Mouse (Mus musculus) kidney, adult 11 months (tissue): ENCODE results near the gene Ntrk1.
"Not testable (repeated sequence)": the region's sequence is repeated elsewhere in the genome, so short reads cannot be mapped to it uniquely, and the experiment has no call there.

Source experiments
- DNase-seq: peaks from one replicate; pipeline ENCODE4 v3.0.0; 2022

Gene Ntrk1

GRCm38 (mm10) chr3:87794922-87795325, at the start of gene Ntrk1:
Ntrk1 (minus strand) TSS chr3:87795162.
- no peak for DNase-seq

DNA sequence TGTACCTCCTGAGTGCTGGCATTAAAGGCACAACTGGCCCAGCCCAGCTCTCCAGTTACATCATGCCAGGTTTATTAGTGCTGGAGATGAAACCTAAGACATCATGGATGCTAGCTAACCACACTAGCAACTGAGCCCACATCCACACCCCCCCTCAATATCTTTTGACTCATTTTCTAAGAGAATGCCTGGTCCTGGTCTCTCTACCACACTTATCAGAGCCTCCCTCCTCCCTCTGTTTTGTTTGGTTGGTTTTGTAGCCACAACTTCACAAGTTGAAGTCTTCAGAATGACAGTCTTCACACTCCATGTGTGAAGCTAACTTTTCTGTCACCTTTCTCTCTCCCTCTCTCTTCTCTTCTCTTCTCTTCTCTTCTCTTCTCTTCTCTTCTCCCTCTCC, 45.9 kb upstream of the Ntrk1 start:
- no peak for DNase-seq

GRCm38 (mm10) chr3:87838622-87839021, 43.7 kb upstream of the Ntrk1 start:
- peak; percentile 40 for DNase-seq

DNA sequence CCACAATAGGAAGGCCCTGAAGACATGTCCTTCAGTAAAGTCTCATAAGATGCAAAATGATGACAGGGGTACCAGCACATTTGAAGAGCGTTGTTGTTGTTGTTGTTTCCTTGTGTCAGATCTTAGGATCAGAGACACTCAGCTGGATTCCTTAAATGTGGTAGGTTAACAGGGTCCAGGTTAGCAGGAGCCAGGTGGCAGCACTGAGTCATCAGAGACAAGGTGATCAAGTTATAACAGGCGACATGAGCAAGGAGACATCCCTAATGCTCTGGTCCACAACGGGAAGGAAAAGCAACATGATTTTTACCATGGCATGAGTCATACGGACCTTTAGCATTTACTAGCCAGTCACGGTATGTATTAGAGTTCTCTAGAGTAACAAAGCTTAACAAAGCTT, 38.5 kb upstream of the Ntrk1 start:
- DNase-seq, result no peak

DNA sequence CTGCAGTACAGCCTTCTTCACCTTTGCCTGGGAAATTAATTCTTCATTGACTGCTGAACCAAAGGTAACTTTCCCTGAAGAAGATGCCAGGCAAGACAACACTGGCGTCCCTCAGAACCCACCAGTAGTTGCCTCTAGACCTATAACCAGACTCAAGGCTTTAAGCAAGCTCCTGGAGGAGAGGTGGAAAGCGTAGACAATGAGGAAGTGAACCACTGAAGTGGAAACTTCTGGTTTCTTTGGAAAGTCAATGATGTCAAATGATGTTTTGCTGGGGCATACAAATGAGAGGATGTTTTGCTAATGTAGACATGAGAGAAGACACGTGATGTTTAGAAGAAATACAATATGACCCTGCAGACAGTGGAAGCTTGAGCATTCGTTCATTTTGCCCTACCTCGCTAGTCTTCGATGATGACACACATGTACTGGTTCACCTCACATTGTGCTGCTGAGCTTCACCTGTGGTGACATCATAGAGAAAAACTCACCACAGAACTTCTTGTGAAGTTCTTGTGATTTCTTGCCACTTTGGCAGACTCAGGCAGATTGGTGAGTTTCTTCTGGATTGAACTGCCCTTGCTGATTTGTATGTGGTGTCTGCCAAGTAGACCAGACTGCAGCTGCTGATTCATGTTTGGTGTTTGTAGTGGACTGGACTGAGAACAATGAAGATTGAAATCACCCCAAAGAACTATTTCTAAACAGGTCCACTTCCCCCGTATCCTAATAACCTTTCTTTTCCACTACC, 37.3 kb upstream of the Ntrk1 start:
- DNase-seq, result no peak

- no peak for DNase-seq
Observed at GRCm38 (mm10) chr3:87829025-87829424, 34.1 kb upstream of the Ntrk1 start.

GRCm38 (mm10) chr3:87828435-87828834, 33.5 kb upstream of the Ntrk1 start:
- DNase-seq, result no peak

- DNase-seq, result not testable (repeated sequence)
Observed at GRCm38 (mm10) chr3:87824206-87824605, 29.2 kb upstream of the Ntrk1 start, which contains the start of gene Pear1. Pear1 (minus strand) TSS chr3:87824306.

GRCm38 (mm10) chr3:87818226-87818625, 23.3 kb upstream of the Ntrk1 start:
- DNase-seq, result no peak

GRCm38 (mm10) chr3:87816646-87817093, 21.7 kb upstream of the Ntrk1 start:
- peak; percentile 59 for DNase-seq

GRCm38 (mm10) chr3:87816166-87816565, 21.2 kb upstream of the Ntrk1 start:
- DNase-seq, result no peak

- no peak for DNase-seq
Observed at GRCm38 (mm10) chr3:87812873-87813272, 17.9 kb upstream of the Ntrk1 start.

- no peak for DNase-seq
Observed at GRCm38 (mm10) chr3:87812413-87812812, 17.5 kb upstream of the Ntrk1 start.

- no peak for DNase-seq
Observed at GRCm38 (mm10) chr3:87811297-87811696, 16.3 kb upstream of the Ntrk1 start.

GRCm38 (mm10) chr3:87809322-87809962, 14.5 kb upstream of the Ntrk1 start:
- DNase-seq, result peak; percentile 32

DNA sequence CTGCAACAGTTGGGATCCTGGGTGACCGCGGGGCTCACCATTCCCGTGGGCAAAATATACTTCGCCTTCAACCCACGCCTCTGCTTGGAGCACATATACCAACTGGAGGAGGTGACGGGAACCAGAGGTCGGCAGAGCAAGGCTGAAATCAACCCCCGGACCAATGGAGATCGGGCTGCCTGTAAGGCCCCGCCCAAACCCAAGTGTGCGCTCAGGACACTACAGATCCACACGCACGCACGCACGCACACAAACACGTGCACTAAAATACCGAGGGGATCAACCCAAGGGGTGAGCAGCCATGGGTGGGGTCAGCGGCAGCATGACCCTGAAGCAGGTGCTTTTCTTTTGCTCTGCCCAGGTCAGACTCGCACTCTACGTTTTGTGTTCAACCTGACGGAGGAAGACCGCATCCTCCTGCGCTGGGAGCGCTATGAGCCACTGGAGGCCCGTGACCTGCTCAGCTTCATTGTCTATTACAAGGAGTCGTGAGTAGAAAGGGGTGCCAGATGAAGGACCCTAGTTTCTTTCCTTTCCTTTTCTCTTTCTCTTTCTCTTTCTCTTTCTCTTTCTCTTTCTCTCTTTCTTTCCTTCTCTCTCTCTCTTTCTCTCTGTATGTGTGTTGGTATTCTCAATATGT, 9.2 kb upstream of the Ntrk1 start:
- no peak for DNase-seq

GRCm38 (mm10) chr3:87801681-87802080, 6.7 kb upstream of the Ntrk1 start:
- peak; percentile 43 for DNase-seq

DNA sequence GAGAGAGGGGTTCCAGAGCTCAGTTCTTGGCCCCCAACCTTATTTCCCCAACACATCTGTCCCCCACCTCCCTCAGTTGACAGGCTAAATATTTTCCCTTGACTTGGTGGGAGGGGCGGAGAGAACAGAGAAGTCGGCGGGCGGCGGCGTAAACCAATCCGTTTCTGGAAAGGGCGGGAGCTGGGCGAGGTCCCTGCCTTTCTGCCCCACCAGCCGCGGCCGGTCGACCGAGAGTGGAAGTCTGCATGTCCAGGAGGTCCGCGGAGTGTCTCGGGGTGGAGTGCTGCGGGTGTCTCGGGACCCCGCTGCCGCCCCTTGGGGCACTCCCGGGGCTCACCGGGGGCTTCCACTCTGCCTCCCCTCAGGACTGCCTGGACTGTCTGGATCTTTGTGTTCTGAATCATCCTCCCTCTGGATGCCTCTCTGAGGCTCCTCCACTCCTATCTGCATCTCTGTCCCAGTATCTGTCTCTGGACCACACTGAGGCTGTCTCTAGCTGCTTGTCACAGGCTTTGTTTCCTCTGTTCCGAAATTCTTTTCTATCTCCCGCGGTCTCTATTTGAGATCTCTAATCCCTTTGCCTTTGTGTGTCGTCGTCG, 1.9 kb upstream of the Ntrk1 start, which contains the start of gene Insrr:
Insrr (plus strand) TSS at position 216 of the 599 bp plus-strand sequence.
- peak; percentile 21 for DNase-seq

DNA sequence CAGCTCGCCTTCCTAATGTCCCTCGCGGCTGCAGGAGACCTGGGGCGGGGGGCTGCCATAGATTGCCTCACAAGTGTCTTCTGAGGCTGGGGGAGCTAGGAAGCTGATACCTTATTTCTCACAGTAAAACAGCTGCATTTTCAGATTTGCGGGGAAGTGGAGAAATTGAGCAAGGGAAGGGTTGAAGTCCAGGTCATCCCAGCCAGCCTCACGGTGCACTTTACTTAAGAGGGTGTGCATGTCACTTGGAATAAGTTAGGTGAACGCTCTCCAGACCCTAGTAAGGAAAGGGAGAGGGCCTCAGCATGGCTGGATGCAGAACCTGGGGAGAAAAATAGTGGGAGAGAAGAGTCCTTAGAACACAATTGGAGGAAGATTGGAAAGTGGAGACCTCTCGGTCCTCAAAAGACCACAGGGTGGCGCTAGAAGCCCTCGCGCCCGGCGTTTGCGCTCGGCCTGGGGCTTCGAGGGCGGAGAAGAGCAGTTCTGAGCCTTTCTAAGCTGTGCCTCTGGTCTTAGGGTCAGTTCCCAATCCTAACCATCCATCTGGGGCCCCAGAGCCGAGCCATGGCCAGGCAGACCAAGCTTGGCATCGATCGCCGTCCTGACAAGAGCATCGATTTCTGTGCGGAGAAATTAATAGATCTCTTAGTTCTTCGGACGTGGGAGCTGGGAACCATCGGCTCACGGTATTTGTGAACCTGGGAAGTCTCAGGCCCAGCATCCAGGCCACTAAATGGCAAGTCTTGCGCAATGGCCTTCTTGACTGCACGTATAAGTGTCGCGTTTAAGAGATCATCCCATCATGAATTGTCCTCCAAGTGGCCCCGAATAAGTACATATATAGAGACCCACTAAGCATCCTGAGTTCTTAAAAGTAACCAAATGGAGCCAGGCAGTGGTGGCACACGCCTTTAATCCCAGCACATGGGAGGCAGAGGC, 645 bp upstream of the Ntrk1 start:
- DNase-seq, result peak; percentile 35

DNA sequence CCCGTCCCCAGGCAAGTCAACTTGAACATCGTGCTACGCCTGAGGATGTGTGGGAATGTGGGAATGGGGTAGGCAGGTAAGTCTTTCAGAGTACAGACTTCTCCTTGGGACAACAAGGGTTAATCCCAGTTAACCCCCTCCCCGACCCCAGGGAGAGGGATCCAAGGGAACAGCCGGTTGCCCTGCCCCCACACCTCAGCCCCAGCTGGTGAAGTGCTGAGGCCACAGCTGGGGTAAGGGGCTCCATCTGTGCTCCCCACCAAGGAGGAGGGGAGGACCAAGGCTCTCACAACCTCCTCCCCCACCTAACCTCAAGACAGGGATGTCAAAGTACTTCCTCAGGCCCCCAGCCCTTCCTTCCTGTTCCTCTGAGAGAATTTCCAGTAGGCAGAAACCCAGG, 5.2 kb downstream of the Ntrk1 start:
- DNase-seq, result no peak

DNA sequence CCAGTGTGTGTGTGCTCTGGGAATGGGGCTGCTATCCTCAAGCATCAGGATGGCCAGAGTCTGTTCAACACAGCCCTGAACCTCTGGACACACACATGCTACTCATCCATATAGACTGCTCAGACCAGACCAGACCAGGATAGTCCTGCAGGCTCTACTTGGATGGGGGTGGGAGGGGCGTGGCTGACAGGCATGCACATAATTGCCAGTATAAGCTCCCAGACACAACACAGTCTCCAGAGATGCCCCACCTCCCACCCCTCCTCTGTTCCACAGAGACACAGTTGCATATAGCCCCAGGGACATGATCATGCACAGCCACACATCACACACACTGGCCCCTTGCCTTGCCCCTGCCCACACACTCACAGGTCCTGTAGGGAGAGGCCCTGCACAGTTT, 5.7 kb downstream of the Ntrk1 start:
- no peak for DNase-seq

DNA sequence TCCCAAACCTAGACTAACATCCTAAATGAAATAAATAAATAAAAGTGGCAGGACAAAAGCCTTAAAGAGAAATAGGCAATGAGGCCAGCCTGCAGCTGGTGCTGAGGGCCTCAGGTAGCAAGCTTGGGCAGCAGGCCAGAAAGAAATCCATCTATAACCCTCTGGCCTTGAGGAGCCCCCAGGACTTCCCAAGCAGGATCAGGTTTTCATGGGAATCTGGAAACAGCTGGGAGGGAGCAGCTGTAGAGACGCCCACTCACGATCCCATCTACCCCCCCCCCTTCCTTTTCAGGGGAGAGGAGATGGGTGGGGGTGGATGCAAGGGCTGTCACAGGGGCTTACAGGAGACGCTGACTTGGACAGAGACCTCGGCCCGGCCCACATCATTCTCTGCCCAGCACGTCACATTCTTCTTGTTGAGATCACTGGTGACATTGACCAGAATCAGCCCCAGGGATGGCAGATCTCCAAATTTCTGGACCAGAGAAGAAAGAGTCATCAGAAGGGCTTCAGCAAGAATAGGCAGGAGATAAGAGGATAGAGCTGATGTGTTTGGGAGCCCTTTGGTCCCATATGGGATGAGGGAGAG, 9.2 kb downstream of the Ntrk1 start:
- no peak for DNase-seq
